Mouse (Mus musculus) intestine, postnatal 0 days (tissue): ENCODE data around the gene Fopnl. TPM values are rescaled to one million over a fixed set of nuclear protein-coding genes. Genes with fewer than 3 reads are reported as not detected.

Experiments used
- ATAC-seq: fragments of 200-750 bp; cut with Nextera tagmentation; 2 replicates; pipeline ENCODE4 v1.8.0; 2017; ENCODE audit warnings: mild to moderate bottlenecking, moderate TSS enrichment, moderate library complexity
- H3K27ac ChIP-seq: fragments of 300-500 bp; sonication (generic); 2 replicates; pipeline ENCODE4 v1.5.1; 2014; ENCODE audit warnings: mild to moderate bottlenecking, low read depth, low read length, moderate library complexity
- H3K27me3 ChIP-seq: fragments of 300-500 bp; sonication (generic); replicated peaks from 2 replicates; pipeline ENCODE4 v1.6.1; 2014; ENCODE audit warnings: low read length, mixed read lengths; ENCODE audit not compliant: control insufficient read depth, insufficient read depth
- H3K36me3 ChIP-seq: fragments of 300-500 bp; sonication (generic); 2 replicates; pipeline ENCODE4 v1.6.1; 2014; ENCODE audit warnings: mild to moderate bottlenecking, moderate library complexity; ENCODE audit not compliant: control insufficient read depth, insufficient read depth
- H3K4me1 ChIP-seq: fragments of 300-500 bp; sonication (generic); replicated peaks from 2 replicates; pipeline ENCODE4 v1.6.1; 2014; ENCODE audit warnings: antibody characterized with exemption, low read length, mixed read lengths; ENCODE audit not compliant: control insufficient read depth, insufficient read depth
- H3K4me2 ChIP-seq: fragments of 300-500 bp; sonication (generic); replicated peaks from 2 replicates; pipeline ENCODE4 v1.6.1; 2014; ENCODE audit warnings: low read depth, mild to moderate bottlenecking, moderate library complexity
- H3K4me3 ChIP-seq: fragments of 300-500 bp; sonication (generic); 2 replicates; pipeline ENCODE4 v1.5.1; 2014; ENCODE audit warnings: low read depth, low read length
- H3K9ac ChIP-seq: fragments of 300-500 bp; sonication (generic); 2 replicates; pipeline ENCODE4 v1.6.1; 2014; ENCODE audit warnings: mild to moderate bottlenecking, low read depth, low read length
- H3K9me3 ChIP-seq: fragments of 300-500 bp; sonication (generic); 2 replicates; pipeline ENCODE4 v1.6.1; 2016; ENCODE audit warnings: mixed run types; ENCODE audit not compliant: control insufficient read depth
- CTCF ChIP-seq: sonication (generic); IDR thresholded peaks from 2 replicates; pipeline ENCODE4 v1.5.1; 2016; ENCODE audit warnings: low read depth, mild to moderate bottlenecking, control low read depth, antibody characterized with exemption, moderate library complexity
- whole genome bisulfite sequencing: fragments of 180-500 bp; shearing (Covaris S2); extraction: QIAGEN DNeasy Blood & Tissue Kit; methylation state at CpG from one replicate; pipeline ENCODE4 v1.1.7; 2014; 5-methylcytosine and 5-hydroxymethylcytosine counted together
- polyA plus RNA-seq: library from polyadenylated mRNA; unstranded; fragments of >200 nt; fragmentation: Nextera tagmentation; extraction: Ambion mirVana; gene quantifications from 2 replicates; pipeline ENCODE4 v1.2.1, GENCODE M21; 2015

Gene Fopnl
- polyA plus RNA-seq, 1 experiment from 2014 or later = 66.3 TPM

GRCm38 (mm10) chr16:14263241-14263640 is 54.0 kb downstream of the Fopnl start:
- WGBS = 84% methylated on average over 6 of the region's 6 CpGs
- no peak overlapping the region for H3K4me3 ChIP-seq
- no peak overlapping the region for H3K9ac ChIP-seq
- H3K9me3 ChIP-seq = no peaks in the 10 kb centered on the region
- ATAC-seq = no peak
- H3K27me3 ChIP-seq = no peaks in the 10 kb centered on the region
- H3K27ac ChIP-seq = no peak overlapping the region
- H3K4me1 ChIP-seq = no peaks in the 10 kb centered on the region
- TF ChIP-seq CTCF = no peak
- no peak overlapping the region for H3K4me2 ChIP-seq
- H3K36me3 ChIP-seq = no peaks in the 10 kb centered on the region; the same call in 1 of the 2 replicates

- Histone ChIP-seq H3K27ac (no peak overlapping the region), H3K9me3 (no peaks in the 10 kb centered on the region), H3K4me1 (no peaks in the 10 kb centered on the region), H3K4me3 (no peak overlapping the region), H3K4me2 (no peak overlapping the region), H3K36me3 (no peaks in the 10 kb centered on the region; the same call in 1 of the 2 replicates), H3K9ac (no peak overlapping the region), H3K27me3 (no peaks in the 10 kb centered on the region)
- WGBS = 58% methylated on average over 1 of the region's 1 CpGs
- no peak for TF ChIP-seq CTCF
- ATAC-seq = no peak
Measured at GRCm38 (mm10) chr16:14262410-14262809, 54.8 kb downstream of the Fopnl start.

- Histone ChIP-seq H3K36me3 (no peaks in the 10 kb centered on the region), H3K9me3 (no peaks in the 10 kb centered on the region), H3K4me1 (no peaks in the 10 kb centered on the region), H3K27ac (no peak overlapping the region), H3K9ac (no peak overlapping the region), H3K4me3 (no peak overlapping the region), H3K27me3 (no peaks in the 10 kb centered on the region), H3K4me2 (no peak overlapping the region)
- no peak for TF ChIP-seq CTCF
- no peak for ATAC-seq
- 44% methylated on average over 2 of the region's 2 CpGs for WGBS
Measured at GRCm38 (mm10) chr16:14258856-14259255, 58.3 kb downstream of the Fopnl start.

GRCm38 (mm10) chr16:14253586-14253985 is 63.6 kb downstream of the Fopnl start:
- Histone ChIP-seq H3K9ac (no peak overlapping the region), H3K4me3 (no peak overlapping the region), H3K36me3 (no peaks in the 10 kb centered on the region), H3K27ac (no peak overlapping the region), H3K27me3 (no peaks in the 10 kb centered on the region), H3K9me3 (no peaks in the 10 kb centered on the region), H3K4me1 (no peaks in the 10 kb centered on the region), H3K4me2 (no peak overlapping the region)
- no peak for TF ChIP-seq CTCF
- 88% methylated on average over 3 of the region's 3 CpGs for WGBS
- no peak for ATAC-seq

- H3K9ac ChIP-seq = no peak overlapping the region
- peak; percentile 70 for ATAC-seq
- no peak overlapping the region for H3K4me3 ChIP-seq
- no peaks in the 10 kb centered on the region for H3K9me3 ChIP-seq
- H3K4me2 ChIP-seq = no peak overlapping the region
- TF ChIP-seq CTCF = no peak
- H3K27ac ChIP-seq = no peak overlapping the region
- H3K4me1 ChIP-seq = no peaks in the 10 kb centered on the region
- no peaks in the 10 kb centered on the region for H3K36me3 ChIP-seq
- H3K27me3 ChIP-seq = no peaks in the 10 kb centered on the region
- WGBS = 42% methylated on average over 4 of the region's 4 CpGs
Measured at GRCm38 (mm10) chr16:14252877-14253276, 64.3 kb downstream of the Fopnl start.

GRCm38 (mm10) chr16:14249913-14250312 is 67.3 kb downstream of the Fopnl start:
- no peak for TF ChIP-seq CTCF
- no peak overlapping the region for H3K4me2 ChIP-seq
- H3K36me3 ChIP-seq = no peaks in the 10 kb centered on the region
- no peak overlapping the region for H3K4me3 ChIP-seq
- WGBS = 46% methylated on average over 1 of the region's 1 CpGs
- H3K9me3 ChIP-seq = no peaks in the 10 kb centered on the region
- no peak overlapping the region for H3K9ac ChIP-seq
- H3K27ac ChIP-seq = no peak overlapping the region
- ATAC-seq = no peak
- H3K4me1 ChIP-seq = no peaks in the 10 kb centered on the region
- H3K27me3 ChIP-seq = no peaks in the 10 kb centered on the region

Other genes with a start within 250 kb of the Fopnl start
- 18.5 TPM in 2 replicates for gene Nde1, start 154.1 kb downstream of the Fopnl start, polyA plus RNA-seq
- gene Marf1, start 154.1 kb downstream of the Fopnl start, polyA plus RNA-seq = 7.0 and 7.8 TPM in 2 replicates
- 164 and 186 TPM in 2 replicates for gene Myh11, start 26.0 kb downstream of the Fopnl start, polyA plus RNA-seq
- gene Abcc1, start 44.2 kb upstream of the Fopnl start, polyA plus RNA-seq = 2.3 and 2.6 TPM in 2 replicates
- not detected in 2 replicates for gene A630010A05Rik, start 244.9 kb upstream of the Fopnl start, polyA plus RNA-seq